Mouse (Mus musculus) liver, adult 2 months (tissue): ENCODE results near the gene Lpar2. TPM values are rescaled to one million over a fixed set of nuclear protein-coding genes. Genes with fewer than 3 reads are reported as not detected.

ENCODE experiments used
- DNase-seq: peaks from one replicate; pipeline ENCODE4 v3.0.0-alpha.2; 2011; ENCODE audit warnings: low read depth, low spot score; ENCODE audit errors: extremely low read depth
- H3K27ac ChIP-seq: fragments of 200-500 bp; replicated peaks from 2 replicates; pipeline ENCODE4 v1.5.1; 2012; ENCODE audit warnings: low read depth, mild to moderate bottlenecking, control low read depth, inconsistent platforms, low read length; ENCODE audit not compliant: insufficient read depth
- H3K27me3 ChIP-seq: fragments of 200-500 bp; 2 replicates; pipeline ENCODE4 v1.6.1; 2012; ENCODE audit warnings: mild to moderate bottlenecking, moderate library complexity, low read length, inconsistent platforms; ENCODE audit not compliant: control insufficient read depth, insufficient read depth
- H3K36me3 ChIP-seq: fragments of 200-500 bp; 2 replicates; pipeline ENCODE4 v1.6.1; 2012; ENCODE audit warnings: low read length, inconsistent platforms; ENCODE audit not compliant: control insufficient read depth, insufficient read depth
- H3K4me1 ChIP-seq: fragments of 200-500 bp; 2 replicates; pipeline ENCODE4 v1.6.1; 2011; ENCODE audit warnings: low read length; ENCODE audit not compliant: control insufficient read depth, insufficient read depth
- H3K4me3 ChIP-seq: fragments of 200-500 bp; 2 replicates; pipeline ENCODE4 v1.5.1; 2011; ENCODE audit warnings: low read depth, mild to moderate bottlenecking, control low read depth, low read length, moderate library complexity; ENCODE audit not compliant: insufficient read depth
- H3K79me2 ChIP-seq: fragments of 200-500 bp; 2 replicates; pipeline ENCODE4 v1.6.1; 2012; ENCODE audit warnings: inconsistent platforms, mild to moderate bottlenecking, low read length, moderate library complexity; ENCODE audit not compliant: control insufficient read depth, insufficient read depth
- H3K9ac ChIP-seq: fragments of 200-500 bp; 2 replicates; pipeline ENCODE4 v1.6.1; 2012; ENCODE audit warnings: low read depth, mild to moderate bottlenecking, control low read depth, inconsistent platforms, low read length
- CTCF ChIP-seq: fragments of 200-500 bp; IDR thresholded peaks from 2 replicates; pipeline ENCODE4 v1.5.1; 2011; ENCODE audit warnings: low read depth, low read length, control low read depth
- POLR2A ChIP-seq: fragments of 200-500 bp; IDR thresholded peaks from 2 replicates; pipeline ENCODE4 v1.6.1; 2011; ENCODE audit warnings: low read length, control low read depth; ENCODE audit not compliant: insufficient read depth; ENCODE audit errors: extremely low read depth
- WGBS: fragments of 180-500 bp; shearing (Covaris S2); methylation state at CpG from one replicate; pipeline ENCODE4 v1.1.7; 2018; 5-methylcytosine and 5-hydroxymethylcytosine counted together
- polyA plus RNA-seq: library from polyadenylated mRNA; depleted of rRNA; stranded (reverse); fragments of >200 nt; gene quantifications from 2 replicates; pipeline ENCODE4 v1.2.3, GENCODE M21; 2012
- total RNA-seq: library from RNA; depleted of rRNA; stranded (reverse); fragments of >200 nt; gene quantifications from 2 replicates; pipeline ENCODE4 v1.2.3, GENCODE M21; 2014

The Lpar2 gene
- total and polyA plus RNA-seq, 2 experiments: 0.18 to 0.77 TPM

- no peak overlapping the region for H3K27ac ChIP-seq
These were observed 28.1 kb upstream of the Lpar2 start for GRCm38 (mm10) chr8:69794096-69794495.

GRCm38 (mm10) chr8:69794901-69795300 lies 27.3 kb upstream of the Lpar2 start:
- Histone ChIP-seq H3K27ac (no peak overlapping the region), H3K27me3 (no peaks in the 10 kb centered on the region), H3K9ac (no peak overlapping the region), H3K36me3 (peaks cover 35% of the 10 kb centered on the region), H3K4me1 (0 out of 2 replicates have a peak, but pooled peaks cover 6% of the 10 kb centered on the region), H3K79me2 (peaks cover 6% of the 10 kb centered on the region), H3K4me3 (no peak overlapping the region)
- DNase-seq: no peak
- TF ChIP-seq CTCF (no peak), POLR2A (no peak)
- WGBS: 95% methylated on average over 6 of the region's 6 CpGs

More at GRCm38 (mm10) chr8:69794096-69794495, 28.1 kb upstream of the Lpar2 start:
- TF ChIP-seq POLR2A (no peak), CTCF (no peak)
- 91% methylated on average over 3 of the region's 3 CpGs for WGBS
- Histone ChIP-seq H3K79me2 (peaks cover 6% of the 10 kb centered on the region), H3K9ac (no peak overlapping the region), H3K27me3 (no peaks in the 10 kb centered on the region), H3K36me3 (peaks cover 28% of the 10 kb centered on the region), H3K4me3 (no peak overlapping the region), H3K4me1 (0 out of 2 replicates have a peak, but pooled peaks cover 6% of the 10 kb centered on the region)
- DNase-seq: no peak

GRCm38 (mm10) chr8:69796721-69797345 lies 25.4 kb upstream of the Lpar2 start:
- DNase-seq: no peak
- no peak for TF ChIP-seq POLR2A
- TF ChIP-seq CTCF: no peak
- 96% methylated on average over 16 of the region's 16 CpGs for WGBS
- H3K4me3 ChIP-seq: no peak overlapping the region
- H3K27ac ChIP-seq: no peak overlapping the region
- no peak overlapping the region for H3K9ac ChIP-seq
- H3K36me3 ChIP-seq: peaks cover 46% of the 10 kb centered on the region
- H3K4me1 ChIP-seq: 0 out of 2 replicates have a peak, but pooled peaks cover 6% of the 10 kb centered on the region
- no peaks in the 10 kb centered on the region for H3K27me3 ChIP-seq
- no peaks in the 10 kb centered on the region for H3K79me2 ChIP-seq

GRCm38 (mm10) chr8:69797661-69798060 lies 24.6 kb upstream of the Lpar2 start:
- Histone ChIP-seq H3K27me3 (no peaks in the 10 kb centered on the region), H3K4me1 (0 out of 2 replicates have a peak, but pooled peaks cover 3% of the 10 kb centered on the region), H3K27ac (no peak overlapping the region), H3K4me3 (no peak overlapping the region), H3K79me2 (no peaks in the 10 kb centered on the region), H3K36me3 (peaks cover 54% of the 10 kb centered on the region), H3K9ac (no peak overlapping the region)
- no peak for DNase-seq
- 94% methylated on average over 10 of the region's 10 CpGs for WGBS
- no peak for TF ChIP-seq CTCF
- no peak for TF ChIP-seq POLR2A

- 94% methylated on average over 8 of the region's 8 CpGs for WGBS
- no peak for DNase-seq
- peaks cover 56% of the 10 kb centered on the region for H3K36me3 ChIP-seq
These were observed 23.0 kb upstream of the Lpar2 start for GRCm38 (mm10) chr8:69799261-69799660.

GRCm38 (mm10) chr8:69799946-69800345 lies 22.3 kb upstream of the Lpar2 start:
- H3K27me3 ChIP-seq: no peaks in the 10 kb centered on the region
- H3K79me2 ChIP-seq: no peaks in the 10 kb centered on the region
- H3K4me3 ChIP-seq: no peak overlapping the region
- no peak overlapping the region for H3K27ac ChIP-seq
- H3K4me1 ChIP-seq: no peaks in the 10 kb centered on the region
- H3K9ac ChIP-seq: no peak overlapping the region
- 91% methylated on average over 5 of the region's 5 CpGs for WGBS
- TF ChIP-seq CTCF (no peak), POLR2A (no peak)
- no peak for DNase-seq
- H3K36me3 ChIP-seq: peaks cover 51% of the 10 kb centered on the region

More at GRCm38 (mm10) chr8:69799261-69799660, 23.0 kb upstream of the Lpar2 start:
- Histone ChIP-seq H3K79me2 (no peaks in the 10 kb centered on the region), H3K4me1 (no peaks in the 10 kb centered on the region), H3K27ac (no peak overlapping the region), H3K4me3 (no peak overlapping the region), H3K9ac (no peak overlapping the region), H3K27me3 (no peaks in the 10 kb centered on the region)
- TF ChIP-seq POLR2A: no peak
- no peak for TF ChIP-seq CTCF
